Mouse (Mus musculus): ENCODE data around the gene Gm572. TPM values are rescaled to one million over a fixed set of nuclear protein-coding genes. Genes with fewer than 3 reads are reported as not detected.

Gene Gm572
- polyA plus RNA-seq, 1 experiment from 2014 or later, result not detected

- H3K9me3 ChIP-seq (ENCODE audit: control insufficient read depth, low read length), result no peaks in the 10 kb centered on the region
- H3K9ac ChIP-seq (ENCODE audit: low read length), result no peak overlapping the region
- H3K27me3 ChIP-seq (replicated peaks; ENCODE audit: control insufficient read depth, insufficient read depth, low read length), result no peaks in the 10 kb centered on the region
- no peak overlapping the region for H3K4me3 ChIP-seq (ENCODE audit: low read depth, low read length)
- ATAC-seq (replicated peaks; ENCODE audit: low FRiP score, low TSS enrichment, low read depth) (no peak), DNase-seq (ENCODE audit: low spot score) (no peak)
- no peak overlapping the region for H3K4me2 ChIP-seq (ENCODE audit: low read length)
- H3K4me1 ChIP-seq (replicated peaks; ENCODE audit: control insufficient read depth, insufficient read depth, low read length), result no peaks in the 10 kb centered on the region
- H3K27ac ChIP-seq (ENCODE audit: low read depth), result no peak overlapping the region
- 58% methylated on average over 3 of the region's 3 CpGs for WGBS
- no peaks in the 10 kb centered on the region for H3K36me3 ChIP-seq (ENCODE audit: control insufficient read depth, insufficient read depth, low read length)
Measured at GRCm38 (mm10) chr4:148632013-148632692, 11.0 kb upstream of the Gm572 start.

- H3K27me3 ChIP-seq (replicated peaks; ENCODE audit: control insufficient read depth, insufficient read depth, low read length), result no peaks in the 10 kb centered on the region
- DNase-seq (ENCODE audit: low spot score), result no peak
- no peak overlapping the region for H3K27ac ChIP-seq (ENCODE audit: low read depth)
- H3K4me1 ChIP-seq (replicated peaks; ENCODE audit: control insufficient read depth, insufficient read depth, low read length), result no peaks in the 10 kb centered on the region
- no peak overlapping the region for H3K9ac ChIP-seq (ENCODE audit: low read length)
- no peaks in the 10 kb centered on the region for H3K9me3 ChIP-seq (ENCODE audit: control insufficient read depth, low read length)
- 79% methylated on average over 2 of the region's 2 CpGs for WGBS
- no peak for ATAC-seq (replicated peaks; ENCODE audit: low FRiP score, low TSS enrichment, low read depth)
- H3K36me3 ChIP-seq (ENCODE audit: control insufficient read depth, insufficient read depth, low read length), result no peaks in the 10 kb centered on the region
- H3K4me2 ChIP-seq (ENCODE audit: low read length), result no peak overlapping the region
- H3K4me3 ChIP-seq (ENCODE audit: low read depth, low read length), result no peak overlapping the region
Measured at GRCm38 (mm10) chr4:148633395-148634061, 9.6 kb upstream of the Gm572 start.

- WGBS, result 91% methylated on average over 2 of the region's 2 CpGs
- Histone ChIP-seq H3K4me1 (replicated peaks; ENCODE audit: control insufficient read depth, insufficient read depth, low read length) (no peaks in the 10 kb centered on the region), H3K9me3 (ENCODE audit: control insufficient read depth, low read length) (no peaks in the 10 kb centered on the region), H3K27ac (ENCODE audit: low read depth) (no peak overlapping the region), H3K4me2 (ENCODE audit: low read length) (no peak overlapping the region), H3K36me3 (ENCODE audit: control insufficient read depth, insufficient read depth, low read length) (no peaks in the 10 kb centered on the region), H3K4me3 (ENCODE audit: low read depth, low read length) (no peak overlapping the region), H3K9ac (ENCODE audit: low read length) (no peak overlapping the region), H3K27me3 (replicated peaks; ENCODE audit: control insufficient read depth, insufficient read depth, low read length) (no peaks in the 10 kb centered on the region)
- DNase-seq (ENCODE audit: low spot score) (no peak), ATAC-seq (replicated peaks; ENCODE audit: low FRiP score, low TSS enrichment, low read depth) (no peak)
Measured at GRCm38 (mm10) chr4:148635309-148635708, 7.8 kb upstream of the Gm572 start.

GRCm38 (mm10) chr4:148638302-148638701 lies 4.8 kb upstream of the Gm572 start:
- no peak overlapping the region for H3K27ac ChIP-seq (ENCODE audit: low read depth)
- H3K4me2 ChIP-seq (ENCODE audit: low read length), result no peak overlapping the region
- WGBS, result 43% methylated on average over 9 of the region's 9 CpGs

GRCm38 (mm10) chr4:148639455-148639854 lies 3.7 kb upstream of the Gm572 start:
- no peak overlapping the region for H3K27ac ChIP-seq (ENCODE audit: low read depth)
- H3K4me3 ChIP-seq (ENCODE audit: low read depth, low read length), result no peak overlapping the region
- H3K9ac ChIP-seq (ENCODE audit: low read length), result no peak overlapping the region
- WGBS, result 81% methylated on average over 2 of the region's 2 CpGs
- no peak overlapping the region for H3K4me2 ChIP-seq (ENCODE audit: low read length)
- ATAC-seq (replicated peaks; ENCODE audit: low FRiP score, low TSS enrichment, low read depth) (0 out of 2 replicates have a peak, but pooled peaks have one; percentile 48), DNase-seq (ENCODE audit: low spot score) (no peak)
- no peaks in the 10 kb centered on the region for H3K36me3 ChIP-seq (ENCODE audit: control insufficient read depth, insufficient read depth, low read length)
- H3K27me3 ChIP-seq (replicated peaks; ENCODE audit: control insufficient read depth, insufficient read depth, low read length), result no peaks in the 10 kb centered on the region
- H3K4me1 ChIP-seq (replicated peaks; ENCODE audit: control insufficient read depth, insufficient read depth, low read length), result peaks cover 5% of the 10 kb centered on the region; the same call in 1 of the 2 replicates
- H3K9me3 ChIP-seq (ENCODE audit: control insufficient read depth, low read length), result no peaks in the 10 kb centered on the region

More at GRCm38 (mm10) chr4:148638302-148638701, 4.8 kb upstream of the Gm572 start:
- no peak for ATAC-seq (replicated peaks; ENCODE audit: low FRiP score, low TSS enrichment, low read depth)
- Histone ChIP-seq H3K36me3 (ENCODE audit: control insufficient read depth, insufficient read depth, low read length) (no peaks in the 10 kb centered on the region), H3K9me3 (ENCODE audit: control insufficient read depth, low read length) (no peaks in the 10 kb centered on the region), H3K9ac (ENCODE audit: low read length) (no peak overlapping the region), H3K4me3 (ENCODE audit: low read depth, low read length) (no peak overlapping the region), H3K4me1 (replicated peaks; ENCODE audit: control insufficient read depth, insufficient read depth, low read length) (no peaks in the 10 kb centered on the region), H3K27me3 (replicated peaks; ENCODE audit: control insufficient read depth, insufficient read depth, low read length) (no peaks in the 10 kb centered on the region)
- DNase-seq (ENCODE audit: low spot score), result no peak

- H3K4me3 ChIP-seq (ENCODE audit: low read depth, low read length), result no peak overlapping the region
- H3K27ac ChIP-seq (ENCODE audit: low read depth), result no peak overlapping the region
- 81% methylated on average over 5 of the region's 5 CpGs for WGBS
- DNase-seq (ENCODE audit: low spot score), result no peak
- no peak overlapping the region for H3K4me2 ChIP-seq (ENCODE audit: low read length)
- no peak overlapping the region for H3K9ac ChIP-seq (ENCODE audit: low read length)
- no peak for ATAC-seq (replicated peaks; ENCODE audit: low FRiP score, low TSS enrichment, low read depth)
- no peaks in the 10 kb centered on the region for H3K36me3 ChIP-seq (ENCODE audit: control insufficient read depth, insufficient read depth, low read length)
- H3K27me3 ChIP-seq (replicated peaks; ENCODE audit: control insufficient read depth, insufficient read depth, low read length), result no peaks in the 10 kb centered on the region
- H3K4me1 ChIP-seq (replicated peaks; ENCODE audit: control insufficient read depth, insufficient read depth, low read length), result peaks cover 5% of the 10 kb centered on the region; the same call in 1 of the 2 replicates
- no peaks in the 10 kb centered on the region for H3K9me3 ChIP-seq (ENCODE audit: control insufficient read depth, low read length)
Measured at GRCm38 (mm10) chr4:148641121-148641520, 2.0 kb upstream of the Gm572 start.

- Histone ChIP-seq H3K9ac (ENCODE audit: low read length) (0 out of 2 replicates have a peak overlapping the region, but pooled peaks have one; percentile 11), H3K27me3 (replicated peaks; ENCODE audit: control insufficient read depth, insufficient read depth, low read length) (no peaks in the 10 kb centered on the region), H3K27ac (ENCODE audit: low read depth) (no peak overlapping the region), H3K9me3 (ENCODE audit: control insufficient read depth, low read length) (no peaks in the 10 kb centered on the region), H3K4me3 (ENCODE audit: low read depth, low read length) (no peak overlapping the region), H3K36me3 (ENCODE audit: control insufficient read depth, insufficient read depth, low read length) (no peaks in the 10 kb centered on the region), H3K4me2 (ENCODE audit: low read length) (peak overlapping the region; percentile 35), H3K4me1 (replicated peaks; ENCODE audit: control insufficient read depth, insufficient read depth, low read length) (peaks cover 5% of the 10 kb centered on the region; the same call in 1 of the 2 replicates)
- WGBS, result 3% methylated on average over 9 of the region's 9 CpGs
- DNase-seq (ENCODE audit: low spot score), result peak; percentile 89
- no peak; the same call in 1 of the 2 replicates for ATAC-seq (replicated peaks; ENCODE audit: low FRiP score, low TSS enrichment, low read depth)
Measured at GRCm38 (mm10) chr4:148644157-148644511, 1.0 kb downstream of the Gm572 start.

GRCm38 (mm10) chr4:148644926-148645325 lies 1.8 kb downstream of the Gm572 start:
- H3K4me3 ChIP-seq (ENCODE audit: low read depth, low read length), result no peak overlapping the region
- no peaks in the 10 kb centered on the region for H3K9me3 ChIP-seq (ENCODE audit: control insufficient read depth, low read length)
- H3K4me2 ChIP-seq (ENCODE audit: low read length), result no peak overlapping the region
- DNase-seq (ENCODE audit: low spot score) (no peak), ATAC-seq (replicated peaks; ENCODE audit: low FRiP score, low TSS enrichment, low read depth) (no peak)
- no peak overlapping the region for H3K27ac ChIP-seq (ENCODE audit: low read depth)
- H3K36me3 ChIP-seq (ENCODE audit: control insufficient read depth, insufficient read depth, low read length), result no peaks in the 10 kb centered on the region
- 89% methylated on average over 6 of the region's 6 CpGs for WGBS
- H3K4me1 ChIP-seq (replicated peaks; ENCODE audit: control insufficient read depth, insufficient read depth, low read length), result peaks cover 5% of the 10 kb centered on the region; the same call in 1 of the 2 replicates
- no peaks in the 10 kb centered on the region for H3K27me3 ChIP-seq (replicated peaks; ENCODE audit: control insufficient read depth, insufficient read depth, low read length)
- H3K9ac ChIP-seq (ENCODE audit: low read length), result no peak overlapping the region

All from intestine, embryonic 14.5 days (tissue).